Mouse (Mus musculus) erythroblast, embryonic 14.5 days (primary cell): ENCODE measurements around the gene Slc16a5.

ENCODE experiments used
- GATA1 ChIP-seq: IDR thresholded peaks from 2 replicates; pipeline ENCODE4 v1.6.1; 2012; ENCODE audit warnings: low read length, inconsistent platforms, mixed read lengths
- TAL1 ChIP-seq: IDR thresholded peaks from 3 replicates; pipeline ENCODE4 v1.6.1; 2012; ENCODE audit warnings: low read length, inconsistent platforms, mixed read lengths

DNA sequence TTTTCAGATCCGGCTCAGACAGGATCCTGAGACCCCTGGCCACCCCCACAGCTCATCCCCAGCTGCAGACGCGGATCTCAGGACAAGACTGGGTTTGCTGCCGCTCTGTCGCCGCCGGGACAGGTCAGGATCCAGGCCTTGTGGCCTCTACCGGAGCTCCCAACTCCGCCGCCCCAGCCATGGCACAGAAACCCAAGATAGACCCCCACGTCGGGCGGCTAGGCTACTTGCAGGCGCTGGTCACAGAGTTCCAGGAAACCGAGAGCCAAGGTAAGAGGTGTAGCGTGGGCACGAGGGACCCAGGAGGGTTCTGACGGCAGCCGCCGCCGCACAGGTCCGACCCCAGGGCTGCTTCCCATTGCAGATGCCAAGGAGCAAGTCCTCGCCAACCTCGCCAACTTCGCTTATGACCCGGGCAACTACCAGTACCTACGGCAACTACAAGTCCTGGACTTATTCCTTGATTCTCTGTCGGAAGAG is 13.5 kb downstream of the Slc16a5 start:
- TF ChIP-seq TAL1 (no peak), GATA1 (no peak)
